Mouse (Mus musculus): ENCODE measurements at regions not wholly inside any gene's neighbourhood (a gene's known extent, or its start where the extent isn't known, plus 50 kb on each side); places are given as distances from the start of the nearest gene placed in this dataset.
"Not testable (repeated sequence)": the region's sequence is repeated elsewhere in the genome, so short reads cannot be mapped to it uniquely, and the experiment has no call there.

DNA sequence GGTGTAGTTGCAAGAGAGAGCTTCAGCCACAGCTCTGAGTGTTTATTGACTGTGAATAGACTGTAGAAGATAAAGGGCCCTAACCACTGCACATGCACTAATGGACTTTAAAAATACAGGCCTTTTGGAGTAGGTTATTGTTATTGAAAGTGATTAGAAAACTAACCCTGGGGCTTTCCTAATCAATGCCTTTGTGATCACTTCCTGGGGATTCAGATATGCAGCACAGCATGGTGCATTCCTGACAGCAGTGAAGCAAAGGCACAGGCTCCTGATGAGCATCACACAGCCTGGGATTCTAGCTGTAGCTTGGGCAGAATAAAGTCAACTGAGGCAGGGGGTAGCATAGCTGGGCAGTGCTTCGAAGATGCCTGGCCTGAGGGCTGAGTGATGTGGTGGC lies 87.3 kb downstream of the Gm11077 start:
- DNase-seq (ENCODE audit: low read depth, low spot score), result no peak

DNA sequence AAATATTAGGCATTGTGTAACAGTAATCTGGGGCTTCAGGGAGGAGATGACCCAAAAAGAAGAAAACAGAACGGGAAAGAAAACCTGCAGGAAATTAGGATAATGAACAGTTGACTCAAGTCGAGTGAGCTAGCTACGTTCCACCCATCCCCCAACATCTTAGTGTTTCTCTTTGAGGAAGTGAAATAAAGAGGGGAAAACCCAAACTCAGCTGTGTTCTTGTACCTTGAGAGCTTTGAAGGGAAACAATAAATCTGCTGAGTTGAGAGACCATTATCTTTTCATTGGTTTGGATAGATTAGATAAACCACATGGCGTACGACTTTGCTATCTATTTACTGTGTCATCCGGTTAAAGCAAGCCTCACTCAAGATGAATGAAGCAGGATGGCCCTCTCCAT lies 87.7 kb downstream of the Gm11077 start:
- no peak for DNase-seq (ENCODE audit: low read depth, low spot score)

DNA sequence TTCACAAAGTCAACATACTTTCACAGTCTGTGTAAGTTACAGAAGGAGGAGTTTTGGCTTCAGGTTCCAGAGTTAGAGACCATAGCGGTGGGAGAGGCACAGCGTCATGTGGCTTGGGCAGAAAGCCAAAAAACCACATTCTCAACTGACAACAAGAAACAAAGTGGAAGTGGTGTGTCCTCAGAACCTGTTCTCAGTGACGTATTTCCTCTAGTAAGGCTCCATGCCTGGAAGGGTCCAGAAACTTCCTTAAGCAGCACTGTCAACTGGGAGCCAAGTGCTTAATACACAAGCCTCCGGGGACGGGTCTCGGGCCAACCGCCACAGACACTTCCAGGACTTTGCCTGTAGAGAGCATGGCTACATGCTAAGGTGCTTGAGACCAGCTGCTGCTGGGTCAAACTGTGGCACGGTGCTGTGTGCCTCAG lies 90.4 kb downstream of the Gm11077 start:
- no peak for DNase-seq (ENCODE audit: low read depth, low spot score)

DNA sequence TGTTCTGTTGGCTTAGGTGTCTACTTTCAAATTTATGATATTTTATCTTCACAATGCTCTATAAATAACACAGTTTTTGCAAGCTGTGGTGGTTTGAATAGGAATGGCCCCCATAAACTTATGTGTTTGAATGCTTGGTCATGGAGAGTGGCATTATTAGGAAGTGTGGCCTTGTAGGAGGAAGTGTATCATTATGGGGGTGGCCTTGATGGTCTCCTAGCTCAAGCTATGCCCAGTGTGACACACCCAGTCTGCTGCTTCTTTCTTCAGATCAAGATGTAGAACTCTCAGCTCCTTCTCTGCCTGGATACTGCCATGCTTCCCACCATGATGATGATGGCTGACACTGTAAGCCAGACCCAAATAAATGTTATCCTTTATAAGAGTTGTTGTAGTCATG lies 97.4 kb downstream of the Gm11077 start:
- DNase-seq (ENCODE audit: low read depth, low spot score), result no peak

DNA sequence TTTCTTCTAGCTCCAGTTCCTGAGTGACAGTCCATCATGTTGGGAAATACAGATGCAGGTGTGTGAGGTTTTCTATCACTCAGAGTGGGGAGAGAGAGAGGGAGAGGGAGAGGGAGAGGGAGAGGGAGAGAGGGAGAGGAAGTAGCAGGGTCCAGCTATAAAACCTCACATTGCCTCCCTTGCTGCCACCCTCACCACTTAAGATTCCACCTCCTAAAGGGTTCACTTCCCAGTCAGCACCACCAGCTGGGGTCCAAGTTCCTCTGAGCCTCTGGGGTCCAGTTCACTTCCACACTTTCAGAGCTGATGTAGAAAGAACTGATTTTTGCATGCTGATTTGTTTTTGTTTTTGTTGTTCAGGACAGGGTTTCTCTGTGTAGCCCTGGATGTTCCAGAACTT lies 98.6 kb downstream of the Gm11077 start:
- no peak for DNase-seq (ENCODE audit: low read depth, low spot score)

DNA sequence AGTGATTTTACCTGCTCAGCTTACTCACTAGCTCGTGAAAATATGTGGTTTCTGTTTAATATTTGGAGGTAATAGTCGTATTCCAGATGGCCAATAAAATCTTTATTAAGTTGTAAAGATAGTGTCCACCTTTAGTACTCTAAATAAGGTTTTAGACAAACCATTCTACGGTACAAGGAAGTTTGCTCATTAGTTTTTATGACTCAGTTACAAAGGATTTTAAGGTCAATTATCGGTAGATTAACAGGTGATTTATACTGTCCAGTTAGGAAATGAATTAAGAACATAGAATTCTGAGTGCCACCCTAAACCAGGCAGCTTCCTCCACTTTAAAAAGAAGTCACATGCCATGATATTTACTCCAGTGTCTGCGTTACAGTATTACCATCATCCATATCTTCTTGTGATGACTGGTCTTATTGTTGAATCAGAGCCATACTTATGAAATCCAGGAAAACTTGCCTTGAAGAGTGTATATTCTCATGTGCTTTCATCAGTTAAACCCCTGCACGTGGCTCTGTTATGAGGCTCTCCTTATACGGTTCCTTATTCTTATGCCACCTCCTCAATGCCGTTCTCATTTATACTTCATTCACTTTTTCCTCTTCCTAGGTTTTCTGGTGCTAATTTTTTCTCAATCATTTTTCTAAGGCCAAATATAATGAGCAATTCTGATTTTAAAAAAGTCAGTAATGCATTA lies 114.4 kb downstream of the Gm11077 start:
- no peak for DNase-seq (ENCODE audit: low read depth, low spot score)

DNA sequence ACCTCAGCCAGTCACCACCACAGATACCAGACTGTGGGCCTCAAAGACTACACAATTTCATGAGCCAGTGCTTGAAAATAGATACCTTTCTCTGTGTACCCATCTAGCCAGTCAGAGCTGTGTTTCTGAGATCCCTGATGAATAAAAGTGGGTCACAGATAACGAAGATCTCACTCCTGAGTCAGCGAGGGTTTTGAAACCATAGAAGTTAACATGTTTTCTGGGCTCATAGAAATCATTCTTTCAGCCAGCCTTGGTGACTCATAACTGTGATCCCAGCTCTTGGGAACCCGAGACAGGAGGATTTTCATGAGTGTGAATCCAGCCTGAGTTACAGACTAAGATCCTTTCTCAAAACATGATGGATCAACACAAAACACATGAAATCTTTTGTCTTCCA lies 118.1 kb downstream of the Gm11077 start:
- DNase-seq (ENCODE audit: low read depth, low spot score), result no peak

DNA sequence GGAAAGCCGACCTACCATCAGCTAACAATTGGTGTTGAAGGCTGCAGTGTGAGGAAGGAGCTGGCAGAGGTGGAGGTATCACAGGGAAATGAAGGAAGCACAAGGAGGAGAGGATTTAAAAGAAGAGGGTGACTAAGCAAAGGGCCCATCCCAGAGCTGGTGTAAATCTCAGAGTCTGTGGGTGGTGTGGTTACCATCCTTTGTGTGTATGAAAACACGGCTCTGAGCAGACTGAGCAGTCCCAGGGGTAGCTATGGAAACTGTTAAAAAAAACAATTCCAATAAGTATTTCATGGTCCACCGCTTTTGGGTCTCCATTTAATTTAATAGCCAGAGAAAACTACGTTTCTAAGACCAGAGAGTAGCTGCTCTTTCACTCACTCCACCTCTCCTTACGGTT lies 123.3 kb downstream of the Gm11077 start:
- no peak for DNase-seq (ENCODE audit: low read depth, low spot score)

DNA sequence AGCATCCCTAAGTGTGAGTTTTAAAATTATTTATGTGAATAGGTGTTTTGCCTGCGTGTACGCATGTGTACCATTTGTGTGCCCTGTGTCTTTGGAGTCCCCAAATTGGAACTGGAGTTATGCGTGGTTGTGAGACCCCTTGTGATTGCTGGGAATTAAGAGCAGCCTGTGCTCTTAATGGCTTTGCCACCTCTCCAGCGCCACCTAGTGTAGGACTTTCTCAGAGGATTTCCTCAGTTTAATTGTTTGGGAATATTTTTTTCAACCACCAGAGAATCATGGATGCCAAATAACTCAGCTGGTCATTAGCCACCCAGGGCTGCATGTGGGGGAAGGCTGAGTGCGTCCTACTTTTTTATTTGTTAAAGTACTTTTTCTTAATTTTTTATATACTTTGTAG lies 124.4 kb downstream of the Gm11077 start:
- no peak for DNase-seq (ENCODE audit: low read depth, low spot score)

DNA sequence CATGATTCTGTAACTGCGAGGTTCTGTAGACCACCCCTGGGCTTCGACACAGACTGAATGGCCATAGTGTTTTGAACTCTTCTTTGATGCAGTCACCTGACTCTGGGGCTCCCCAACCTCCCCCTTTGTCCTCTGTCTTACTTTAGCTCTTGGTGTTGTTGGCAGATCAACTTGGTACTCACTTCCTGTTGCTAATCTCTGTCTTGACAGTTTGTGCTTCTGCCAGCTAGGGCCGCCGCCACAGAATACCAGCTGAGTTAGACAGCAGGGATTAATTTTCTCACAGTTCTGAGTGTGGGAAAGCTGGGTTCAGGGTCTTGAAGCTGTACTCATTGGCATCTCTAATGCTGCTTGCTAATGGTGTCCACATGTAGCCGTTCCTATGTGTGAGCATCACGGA lies 125.6 kb downstream of the Gm11077 start:
- no peak for DNase-seq (ENCODE audit: low read depth, low spot score)

DNA sequence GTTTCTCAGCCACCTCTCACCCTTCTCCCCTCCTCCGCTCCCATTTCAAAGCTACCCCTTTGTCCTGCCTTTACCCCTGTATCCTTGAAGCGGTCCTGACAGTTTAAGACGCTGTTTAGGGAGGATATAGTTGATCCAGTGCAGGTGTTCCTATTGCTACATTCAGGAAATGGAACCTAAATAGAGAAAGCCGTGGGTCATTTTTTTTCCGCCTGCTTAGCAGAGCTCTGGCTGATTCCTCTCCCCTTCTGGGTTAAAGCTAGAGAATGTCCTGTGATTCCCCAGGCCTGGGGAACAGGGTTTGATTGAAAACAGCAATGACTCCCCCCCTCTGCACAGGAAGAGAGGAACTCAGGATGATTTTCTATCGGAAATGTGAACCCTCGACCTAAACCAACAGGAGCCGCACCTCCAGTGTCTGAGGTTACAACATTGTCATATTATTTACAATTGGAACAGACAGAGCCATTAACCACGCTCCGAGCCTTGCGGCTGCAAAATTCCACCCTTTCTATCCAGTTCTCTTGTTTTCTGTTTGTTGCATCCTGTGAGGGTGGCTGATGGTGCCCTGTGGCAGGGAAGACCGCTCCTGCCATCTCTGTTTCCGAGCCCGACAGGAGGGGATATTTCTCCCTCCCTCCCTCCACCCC lies 127.5 kb downstream of the Gm11077 start:
- DNase-seq (ENCODE audit: low read depth, low spot score), result no peak

DNA sequence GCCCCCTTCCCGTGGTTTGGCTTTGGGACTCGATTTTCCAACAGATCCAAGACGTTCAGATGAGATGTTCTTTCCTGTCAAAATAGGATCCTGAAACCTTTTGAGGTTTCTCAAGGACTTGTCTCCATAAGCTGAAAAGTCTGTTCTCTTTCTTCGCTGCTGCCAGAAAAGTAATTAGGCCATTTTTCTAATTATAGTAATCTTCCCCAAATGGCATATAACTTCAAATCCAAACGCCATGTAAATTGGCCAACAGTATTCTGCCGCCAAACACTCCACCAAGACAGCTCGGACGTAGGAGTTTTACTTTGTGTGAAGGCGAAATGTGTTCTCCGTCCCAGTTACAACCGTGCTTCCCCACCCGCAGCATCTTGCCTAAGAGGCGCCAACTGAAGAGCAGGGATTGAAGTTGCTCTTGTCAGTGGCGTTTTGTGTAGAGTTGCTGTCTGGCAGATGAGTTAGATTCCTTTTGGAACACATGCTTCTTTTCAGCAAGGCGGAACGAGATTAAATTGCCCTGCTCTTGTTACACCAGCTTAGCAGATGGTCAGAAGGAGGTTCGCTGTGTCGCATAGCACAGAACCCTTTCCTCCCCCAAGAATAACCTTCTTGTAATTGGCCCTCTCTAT lies 128.1 kb downstream of the Gm11077 start:
- peak; percentile 37 for DNase-seq (ENCODE audit: low read depth, low spot score)

DNA sequence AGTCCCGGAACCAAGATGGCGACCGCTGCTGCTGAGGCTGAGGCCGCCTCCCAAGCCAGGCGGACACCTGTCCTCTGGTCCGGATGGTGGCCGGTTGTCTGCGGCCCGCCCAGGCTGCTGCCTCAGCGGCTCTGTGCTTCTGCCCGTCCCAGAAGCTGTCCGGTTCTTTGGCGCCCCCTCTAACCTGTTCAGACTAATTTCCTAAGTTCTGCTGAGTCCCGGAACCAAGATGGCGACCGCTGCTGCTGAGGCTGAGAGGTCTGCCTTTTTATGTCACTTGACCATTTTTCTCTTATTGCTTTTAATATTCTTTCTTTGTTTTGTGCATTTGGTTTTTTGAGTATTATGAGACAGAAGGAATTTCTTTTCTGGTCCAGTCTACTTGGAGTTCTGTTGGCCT lies 140.4 kb downstream of the Gm11077 start:
- DNase-seq (ENCODE audit: low read depth, low spot score), result not testable (repeated sequence)

DNA sequence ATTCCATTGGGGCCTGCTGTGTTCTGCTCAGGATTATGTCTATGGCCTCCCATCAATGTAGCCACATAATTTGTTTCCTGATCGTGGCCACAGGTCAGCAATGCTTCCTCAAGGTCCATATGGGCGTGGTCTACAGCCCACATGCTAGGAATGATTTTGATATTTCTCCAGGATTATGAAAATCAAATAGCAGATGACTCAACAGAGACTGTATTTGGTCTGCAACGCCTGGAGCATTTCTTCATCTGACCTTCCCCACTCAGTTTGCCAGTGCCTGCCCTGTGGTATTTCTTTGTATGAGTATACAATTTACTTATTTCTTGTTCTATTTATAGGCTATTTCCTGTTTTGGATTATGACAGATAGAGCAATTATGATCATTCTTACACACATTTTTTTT lies 145.7 kb downstream of the Gm11077 start:
- DNase-seq (ENCODE audit: low read depth, low spot score), result no peak

DNA sequence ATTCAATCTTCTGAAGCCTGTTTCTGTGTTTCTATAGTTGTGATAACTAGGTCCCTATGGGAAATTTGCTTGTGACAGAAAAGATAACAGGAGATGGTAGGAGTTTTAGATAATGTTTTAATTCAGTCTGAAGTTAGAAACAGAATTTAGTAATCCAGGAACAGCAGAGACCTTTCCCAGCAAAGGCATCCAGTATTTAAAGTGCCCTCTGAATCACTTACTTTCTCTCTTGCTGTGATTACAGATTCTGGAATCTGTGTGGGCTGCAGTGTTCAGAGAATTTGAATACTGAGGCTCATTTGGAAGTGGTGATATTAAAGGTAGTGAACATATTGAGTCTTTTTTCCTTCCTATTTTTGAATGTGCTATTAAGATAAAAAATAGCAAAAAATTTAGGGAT lies 154.6 kb downstream of the Gm11077 start:
- DNase-seq (ENCODE audit: low read depth, low spot score), result no peak

DNA sequence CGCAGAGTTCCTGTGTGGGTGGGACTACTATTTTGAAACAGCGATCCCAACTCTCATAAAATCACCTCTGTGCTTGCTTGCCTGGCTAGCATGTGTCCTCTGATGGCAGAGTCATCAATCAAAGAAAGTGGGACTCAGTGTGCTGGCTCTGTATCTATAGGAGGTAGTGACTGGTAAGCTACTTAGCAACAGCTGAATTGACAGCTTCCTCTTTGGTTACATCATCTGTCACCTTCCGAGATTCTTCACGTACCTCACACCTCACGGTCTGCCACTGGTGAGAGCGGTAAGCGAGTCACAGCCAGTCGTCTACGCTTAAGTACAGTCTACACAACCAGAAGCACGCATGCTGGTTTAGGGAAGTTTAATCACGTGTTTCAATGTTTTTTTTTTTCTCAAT lies 159.5 kb downstream of the Gm11077 start:
- DNase-seq (ENCODE audit: low read depth, low spot score), result no peak

DNA sequence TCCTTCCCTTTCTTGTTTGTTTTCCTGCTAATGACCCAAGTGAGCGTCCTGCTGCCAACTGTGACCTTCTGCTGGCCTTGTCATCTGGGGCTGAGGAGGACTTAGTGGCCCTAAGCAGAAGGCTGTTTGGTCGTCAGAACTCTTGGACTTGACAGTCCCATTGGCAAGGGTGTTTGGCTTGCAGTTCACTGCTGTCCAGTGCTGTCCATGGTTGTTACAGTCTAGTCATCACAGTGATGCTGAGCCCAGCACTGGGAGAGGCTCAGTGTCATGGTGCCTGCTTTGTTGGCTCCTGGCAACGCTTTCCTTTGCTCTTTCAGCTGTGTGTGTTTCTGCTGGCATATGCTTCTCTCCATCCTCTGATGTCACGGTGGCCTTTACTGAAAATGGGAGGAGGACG lies 161.0 kb downstream of the Gm11077 start:
- no peak for DNase-seq (ENCODE audit: low read depth, low spot score)

DNA sequence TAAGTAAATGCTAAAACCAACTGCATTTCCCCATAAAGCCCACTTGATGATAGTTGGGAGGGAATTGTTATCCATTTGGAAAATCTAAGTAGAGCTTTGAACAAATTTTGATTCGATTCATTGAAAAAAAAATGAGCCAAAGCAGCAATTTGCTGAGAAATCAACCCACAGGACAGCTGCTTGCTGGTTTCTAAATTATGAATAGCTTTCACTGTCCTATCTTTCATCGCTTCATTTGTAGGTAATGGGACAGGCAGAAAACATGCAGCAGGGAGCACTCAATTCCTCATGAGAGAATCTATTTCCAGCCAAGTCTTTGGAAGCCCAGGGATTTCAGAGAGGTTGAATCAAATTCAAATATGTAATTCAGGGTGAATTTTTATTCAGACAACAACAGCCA lies 161.5 kb downstream of the Gm11077 start:
- DNase-seq (ENCODE audit: low read depth, low spot score), result no peak

DNA sequence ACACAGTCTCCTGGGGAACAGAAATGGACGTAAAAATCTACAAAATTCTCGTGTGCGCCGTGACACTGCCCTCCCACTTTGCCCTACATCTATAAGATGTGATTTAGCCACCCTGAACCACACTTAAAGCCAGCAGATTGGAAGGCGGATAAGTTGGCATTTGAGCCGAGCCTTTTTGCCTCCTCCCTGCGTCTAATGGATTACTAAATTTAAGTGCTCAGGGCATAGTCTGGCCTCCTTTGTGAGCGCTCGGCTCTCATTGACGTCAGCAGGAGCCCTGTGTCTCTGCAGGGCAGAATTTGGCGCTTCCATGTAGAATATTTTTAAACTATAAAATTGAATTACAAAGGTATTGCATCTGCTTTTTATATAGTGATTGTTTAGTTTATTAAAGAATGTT lies 165.4 kb downstream of the Gm11077 start:
- no peak for DNase-seq (ENCODE audit: low read depth, low spot score)

DNA sequence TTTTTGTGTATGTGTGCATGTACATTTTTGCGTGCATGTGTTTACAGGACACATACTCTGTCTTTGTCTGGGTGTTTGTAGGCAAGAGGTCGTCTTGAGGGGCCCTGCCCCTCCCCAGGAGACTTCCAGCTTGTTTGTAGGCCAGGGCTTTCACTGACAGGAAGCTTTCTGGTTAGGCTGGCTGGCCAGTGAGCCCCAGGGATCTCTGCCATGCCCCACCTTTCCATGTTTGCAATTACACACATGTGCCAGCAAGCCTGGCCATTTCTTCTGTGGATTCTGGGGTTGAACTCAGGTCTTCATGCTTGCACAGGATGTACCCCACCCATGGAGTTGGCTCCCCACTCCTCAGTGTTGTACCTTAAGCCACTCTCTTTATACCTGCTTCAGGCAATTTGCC lies 166.4 kb downstream of the Gm11077 start:
- no peak for DNase-seq (ENCODE audit: low read depth, low spot score)

DNA sequence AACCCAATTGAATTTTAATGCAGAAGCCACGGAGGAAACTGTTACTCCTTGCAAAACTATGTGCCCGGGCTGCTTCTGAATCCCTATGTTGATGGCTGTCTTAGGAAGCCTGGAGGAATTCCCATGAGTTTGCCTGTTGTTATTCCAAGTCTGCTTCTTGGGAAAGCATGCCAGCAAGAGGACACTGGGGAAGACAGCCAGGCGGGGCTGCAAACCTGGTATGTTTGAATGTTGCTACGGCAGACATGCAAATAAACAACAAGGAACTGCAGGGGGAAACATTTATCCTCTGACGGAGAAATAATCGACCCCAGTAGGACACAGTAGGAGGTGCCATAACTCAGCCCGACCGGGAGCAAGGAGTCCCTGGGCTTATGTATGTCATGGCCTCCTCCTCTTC lies 168.0 kb downstream of the Gm11077 start:
- no peak for DNase-seq (ENCODE audit: low read depth, low spot score)

DNA sequence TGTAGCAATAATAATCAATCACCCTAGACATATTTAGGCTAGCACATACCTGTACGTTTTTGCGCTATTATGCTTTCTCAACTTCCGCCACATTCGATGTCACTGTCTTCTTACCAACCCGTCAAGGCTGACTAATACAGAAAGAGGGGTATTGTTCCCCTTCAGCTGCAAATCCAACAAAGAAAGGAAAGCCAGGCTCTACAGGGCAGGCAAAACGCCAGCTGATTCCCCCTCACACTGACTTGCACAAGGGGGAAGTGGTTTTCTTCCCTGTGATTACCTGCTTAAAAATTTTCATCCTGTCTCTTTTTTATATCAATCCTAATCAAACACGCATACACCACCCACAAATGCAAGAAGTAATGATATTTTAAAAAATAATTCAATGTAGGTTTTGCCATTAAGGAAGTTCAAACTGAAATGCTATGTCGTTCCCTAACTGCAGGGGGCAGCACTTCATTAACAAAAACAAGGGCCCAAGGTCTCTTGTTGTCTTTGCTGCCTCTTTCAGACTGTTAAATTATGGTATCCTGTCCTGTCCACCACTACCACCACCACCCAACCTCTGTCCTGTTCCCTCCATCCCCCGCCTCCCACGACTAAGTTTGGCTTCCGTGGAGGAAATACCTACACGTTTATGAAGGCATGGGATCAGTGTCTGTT lies 195.4 kb downstream of the Gm11077 start:
- DNase-seq (ENCODE audit: low read depth, low spot score), result no peak

DNA sequence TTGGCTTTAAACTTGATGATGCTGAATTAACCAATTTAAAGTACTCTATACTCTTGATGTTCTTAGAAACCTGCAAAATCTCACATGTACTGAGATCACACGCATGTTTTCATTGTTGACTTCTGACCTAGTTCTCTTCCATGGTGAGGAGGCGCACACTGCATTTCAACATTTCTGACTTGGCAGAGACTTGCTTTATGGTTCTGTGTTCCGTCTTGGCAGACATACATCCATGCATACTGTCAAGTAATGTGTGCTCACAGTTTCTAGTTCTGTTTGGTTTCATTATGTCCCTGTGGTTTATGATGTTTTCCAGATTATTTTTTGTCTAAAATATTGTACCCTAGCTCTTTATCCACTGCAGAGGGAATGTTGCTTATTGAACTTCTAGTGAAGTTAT lies 198.5 kb downstream of the Gm11077 start:
- no peak for DNase-seq (ENCODE audit: low read depth, low spot score)

Measured in brain, embryonic 18.5 days (tissue).